Mouse (Mus musculus) small intestine, adult 2 months (tissue): ENCODE results near the gene Sdr9c7. TPM values are rescaled to one million over a fixed set of nuclear protein-coding genes. Genes with fewer than 3 reads are reported as not detected.
"Not testable (repeated sequence)": the region's sequence is repeated elsewhere in the genome, so short reads cannot be mapped to it uniquely, and the experiment has no call there.

Experiments
- H3K27ac ChIP-seq: fragments of 200-500 bp; 2 replicates; pipeline ENCODE4 v1.5.1; 2012; ENCODE audit warnings: low read depth, low read length, control low read depth, inconsistent platforms; ENCODE audit not compliant: insufficient read depth
- H3K27me3 ChIP-seq: fragments of 200-500 bp; 2 replicates; pipeline ENCODE4 v1.6.1; 2012; ENCODE audit warnings: mild to moderate bottlenecking, moderate library complexity, low read length, inconsistent platforms; ENCODE audit not compliant: control insufficient read depth, insufficient read depth
- H3K36me3 ChIP-seq: fragments of 200-500 bp; 2 replicates; pipeline ENCODE4 v1.6.1; 2012; ENCODE audit warnings: mild to moderate bottlenecking, low read length, control low read depth, inconsistent platforms; ENCODE audit not compliant: control insufficient read depth, insufficient read depth
- H3K4me1 ChIP-seq: fragments of 200-500 bp; 2 replicates; pipeline ENCODE4 v1.6.1; 2012; ENCODE audit warnings: low read length, inconsistent platforms, mixed read lengths; ENCODE audit not compliant: control insufficient read depth, insufficient read depth, insufficient read length
- H3K4me3 ChIP-seq: fragments of 200-500 bp; 2 replicates; pipeline ENCODE4 v1.5.1; 2012; ENCODE audit warnings: low read depth, mild to moderate bottlenecking, control low read depth, inconsistent platforms, low read length, moderate library complexity
- CTCF ChIP-seq: fragments of 200-500 bp; IDR thresholded peaks from 2 replicates; pipeline ENCODE4 v1.5.1; 2012; ENCODE audit warnings: low read depth, mild to moderate bottlenecking, control low read depth, inconsistent platforms, low read length, moderate library complexity, mixed read lengths; ENCODE audit not compliant: insufficient replicate concordance, insufficient read length; ENCODE audit errors: extremely low read depth
- POLR2A ChIP-seq: fragments of 200-500 bp; IDR thresholded peaks from 2 replicates; pipeline ENCODE4 v1.6.1; 2012; ENCODE audit warnings: low read depth, mild to moderate bottlenecking, control low read depth, inconsistent platforms, low read length, moderate library complexity
- WGBS: fragments of 180-500 bp; shearing (Covaris S2); methylation state at CpG from one replicate; pipeline ENCODE4 v1.1.7; 2018; 5-methylcytosine and 5-hydroxymethylcytosine counted together
- polyA plus RNA-seq: library from polyadenylated mRNA; depleted of rRNA; stranded (reverse); fragments of >200 nt; gene quantifications from 2 replicates; pipeline ENCODE4 v1.2.3, GENCODE M21; 2012

Sdr9c7 gene
- polyA plus RNA-seq, 1 experiment, result not detected

- no peaks in the 10 kb centered on the region for H3K36me3 ChIP-seq
- no peak overlapping the region for H3K4me3 ChIP-seq
- H3K27me3 ChIP-seq, result no peaks in the 10 kb centered on the region
- H3K4me1 ChIP-seq, result peaks cover 8% of the 10 kb centered on the region; the same call in 1 of the 2 replicates
- TF ChIP-seq CTCF (no peak), POLR2A (no peak)
- H3K27ac ChIP-seq, result no peak overlapping the region
These were observed 9.2 kb downstream of the Sdr9c7 start for GRCm38 (mm10) chr10:127907386-127907951.

GRCm38 (mm10) chr10:127915578-127915977, 17.3 kb downstream of the Sdr9c7 start:
- 96% methylated on average over 1 of the region's 1 CpGs for WGBS
- no peak for TF ChIP-seq CTCF
- no peak for TF ChIP-seq POLR2A

GRCm38 (mm10) chr10:127917183-127917582, 18.9 kb downstream of the Sdr9c7 start:
- not testable (repeated sequence) for H3K27ac ChIP-seq, H3K4me3 ChIP-seq, H3K27me3 ChIP-seq, H3K36me3 ChIP-seq, H3K4me1 ChIP-seq
- 85% methylated on average over 3 of the region's 3 CpGs for WGBS

More at GRCm38 (mm10) chr10:127915578-127915977, 17.3 kb downstream of the Sdr9c7 start:
- Histone ChIP-seq H3K4me3 (no peak overlapping the region), H3K4me1 (peaks cover 3% of the 10 kb centered on the region; the same call in 1 of the 2 replicates), H3K27me3 (no peaks in the 10 kb centered on the region), H3K27ac (no peak overlapping the region), H3K36me3 (no peaks in the 10 kb centered on the region)

GRCm38 (mm10) chr10:127917651-127918050, 19.3 kb downstream of the Sdr9c7 start:
- Histone ChIP-seq H3K4me3 (no peak overlapping the region), H3K36me3 (no peaks in the 10 kb centered on the region), H3K27me3 (no peaks in the 10 kb centered on the region), H3K4me1 (peaks cover 6% of the 10 kb centered on the region; the same call in 1 of the 2 replicates), H3K27ac (no peak overlapping the region)
- no peak for TF ChIP-seq CTCF
- 95% methylated on average over 5 of the region's 5 CpGs for WGBS

- 17% methylated on average over 1 of the region's 1 CpGs for WGBS
- Histone ChIP-seq H3K4me1 (peaks cover 6% of the 10 kb centered on the region; the same call in 1 of the 2 replicates), H3K27me3 (no peaks in the 10 kb centered on the region), H3K27ac (peak overlapping the region; percentile 73), H3K4me3 (no peak overlapping the region), H3K36me3 (no peaks in the 10 kb centered on the region)
- TF ChIP-seq POLR2A (no peak), CTCF (no peak)
These were observed 23.9 kb downstream of the Sdr9c7 start for GRCm38 (mm10) chr10:127922241-127922640.

- Histone ChIP-seq H3K27ac (no peak overlapping the region), H3K27me3 (no peaks in the 10 kb centered on the region), H3K4me3 (no peak overlapping the region), H3K36me3 (no peaks in the 10 kb centered on the region), H3K4me1 (peaks cover 3% of the 10 kb centered on the region; the same call in 1 of the 2 replicates)
- 90% methylated on average over 8 of the region's 8 CpGs for WGBS
- TF ChIP-seq POLR2A (no peak), CTCF (no peak)
These were observed 24.7 kb downstream of the Sdr9c7 start for GRCm38 (mm10) chr10:127923024-127923423.

GRCm38 (mm10) chr10:127924597-127925378, 26.5 kb downstream of the Sdr9c7 start:
- H3K27me3 ChIP-seq, result no peaks in the 10 kb centered on the region
- TF ChIP-seq CTCF (no peak), POLR2A (no peak)
- H3K36me3 ChIP-seq, result no peaks in the 10 kb centered on the region
- WGBS, result 41% methylated on average over 7 of the region's 7 CpGs
- H3K27ac ChIP-seq, result no peak overlapping the region
- no peak overlapping the region for H3K4me3 ChIP-seq
- H3K4me1 ChIP-seq, result peaks cover 3% of the 10 kb centered on the region; the same call in 1 of the 2 replicates
